Mouse (Mus musculus) CH12.LX (cell line): ENCODE data around the gene Epha3.

Source experiments
- CHD1 ChIP-seq: IDR thresholded peaks from 2 replicates; pipeline ENCODE4 v1.6.1; 2012; ENCODE audit warnings: low read depth, low read length, improper control_type of control experiment, inconsistent platforms
- CTCF ChIP-seq, 2 experiments: IDR thresholded peaks in 1 of 2; conservative IDR thresholded peaks in 1 of 2; 2 replicates each; pipeline ENCODE4 v1.5.1; 2011 to 2012; ENCODE audit warnings: low read depth in 2 of 2, low read length in 2 of 2, improper control_type of control experiment in 1 of 2, inconsistent platforms in 1 of 2, mild to moderate bottlenecking in 1 of 2, moderate library complexity in 1 of 2
- ELF1 ChIP-seq: IDR thresholded peaks from 2 replicates; pipeline ENCODE4 v1.6.1; 2014; ENCODE audit warnings: low read depth, mild to moderate bottlenecking, inconsistent platforms, low read length, improper control_type of control experiment
- EP300 ChIP-seq: IDR thresholded peaks from 2 replicates; pipeline ENCODE4 v1.6.1; 2011; ENCODE audit warnings: low read length, improper control_type of control experiment
- HCFC1 ChIP-seq: IDR thresholded peaks from 2 replicates; pipeline ENCODE4 v1.6.1; 2012; ENCODE audit warnings: low read depth, mild to moderate bottlenecking, inconsistent platforms, low read length, improper control_type of control experiment
- MAZ ChIP-seq: IDR thresholded peaks from 2 replicates; pipeline ENCODE4 v1.6.1; 2012; ENCODE audit warnings: low read depth, mild to moderate bottlenecking, inconsistent platforms, low read length, improper control_type of control experiment, moderate library complexity
- MEF2A ChIP-seq: IDR thresholded peaks from 2 replicates; pipeline ENCODE4 v1.6.1; 2014; ENCODE audit warnings: low read depth, mild to moderate bottlenecking, inconsistent platforms, low read length, improper control_type of control experiment, borderline replicate concordance
- MYC ChIP-seq: IDR thresholded peaks from 2 replicates; pipeline ENCODE4 v1.6.1; 2011; ENCODE audit warnings: low read depth, mild to moderate bottlenecking, improper control_type of control experiment, low read length
- POLR2A ChIP-seq: IDR thresholded peaks from 2 replicates; pipeline ENCODE4 v1.6.1; 2011; ENCODE audit warnings: low read depth, mild to moderate bottlenecking, improper control_type of control experiment, low read length
- RCOR1 ChIP-seq: conservative IDR thresholded peaks from 2 replicates; pipeline ENCODE4 v1.6.1; 2012; ENCODE audit warnings: low read depth, mild to moderate bottlenecking, inconsistent platforms, low read length, improper control_type of control experiment
- SIN3A ChIP-seq: IDR thresholded peaks from 2 replicates; pipeline ENCODE4 v1.6.1; 2012; ENCODE audit warnings: low read length, improper control_type of control experiment, inconsistent platforms
- USF1 ChIP-seq: IDR thresholded peaks from 2 replicates; pipeline ENCODE4 v1.6.1; 2014; ENCODE audit warnings: low read depth, mild to moderate bottlenecking, inconsistent platforms, low read length, improper control_type of control experiment
- ZMIZ1 ChIP-seq: IDR thresholded peaks from 2 replicates; pipeline ENCODE4 v1.6.1; 2012; ENCODE audit warnings: low read depth, mild to moderate bottlenecking, inconsistent platforms, low read length, improper control_type of control experiment

GRCm38 (mm10) chr16:63556410-63557146, 307.4 kb downstream of the Epha3 start:
- TF ChIP-seq ELF1 (no peak), EP300 (no peak), CTCF (conservative IDR thresholded peaks at IDR 0.05 in 1 of 2, IDR thresholded peaks at IDR 0.05 in 1 of 2; ENCODE audit: low read depth in 2 of 2, low read length in 2 of 2) (no peak), MYC (no peak), MEF2A (no peak), CHD1 (no peak), RCOR1 (no peak), ZMIZ1 (no peak), USF1 (no peak), POLR2A (no peak), MAZ (no peak), SIN3A (no peak), HCFC1 (no peak)
